8 mouse cellular contexts compared by ENCODE assay signal in the genomic region with DNA sequence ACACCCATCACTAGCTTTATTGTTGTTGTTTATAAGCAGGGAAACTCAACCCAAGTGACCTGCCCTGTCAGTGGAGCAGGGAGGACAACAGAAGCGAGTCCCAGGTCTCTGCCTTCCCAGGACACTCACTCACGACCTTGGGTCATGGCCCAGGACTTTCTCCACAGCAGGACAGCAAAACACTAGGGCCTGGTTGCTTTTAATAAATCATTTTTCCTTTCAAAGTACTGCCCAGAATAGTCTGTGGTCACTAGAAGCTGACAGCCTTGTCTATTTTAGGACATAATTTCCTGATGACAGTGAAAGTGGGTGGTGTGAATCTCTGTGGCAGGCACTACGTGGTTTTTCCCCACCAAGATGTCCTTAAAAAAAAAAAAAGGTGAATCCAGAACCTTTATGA. TPM values are rescaled to one million over a fixed set of nuclear protein-coding genes. Genes with fewer than 3 reads are reported as not detected.
DNase-seq lines count a peak whose midpoint lies in the region; ATAC-seq and TF ChIP-seq lines count a peak whose summit lies in the region.

No protein-coding gene starts in this region.

- no peaks in the 10 kb centered on the region for H3K36me3 ChIP-seq in intestine, embryonic 14.5 days (ENCODE audit: control insufficient read depth, insufficient read depth, low read length)
- H3K36me3 ChIP-seq in intestine, postnatal 0 days (ENCODE audit: control insufficient read depth, insufficient read depth) = no peaks in the 10 kb centered on the region
- no peaks in the 10 kb centered on the region for H3K36me3 ChIP-seq in heart, embryonic 15.5 days
- H3K36me3 ChIP-seq in midbrain, embryonic 12.5 days = no peaks in the 10 kb centered on the region

- H3K27me3 ChIP-seq in intestine, embryonic 14.5 days (replicated peaks; ENCODE audit: control insufficient read depth, insufficient read depth, low read length) = no peaks in the 10 kb centered on the region
- H3K27me3 ChIP-seq in intestine, postnatal 0 days (replicated peaks; ENCODE audit: control insufficient read depth, insufficient read depth, low read length) = no peaks in the 10 kb centered on the region
- no peaks in the 10 kb centered on the region for H3K27me3 ChIP-seq in heart, embryonic 15.5 days
- no peaks in the 10 kb centered on the region for H3K27me3 ChIP-seq in midbrain, embryonic 12.5 days

- H3K27ac ChIP-seq in intestine, embryonic 14.5 days (ENCODE audit: low read depth) = no peak overlapping the region
- H3K27ac ChIP-seq in intestine, postnatal 0 days (ENCODE audit: low read depth, low read length) = no peak overlapping the region
- peak overlapping the region; percentile 59 for H3K27ac ChIP-seq in heart, embryonic 15.5 days
- H3K27ac ChIP-seq in midbrain, embryonic 12.5 days (replicated peaks) = no peak overlapping the region

- H3K9ac ChIP-seq in intestine, embryonic 14.5 days (ENCODE audit: low read length) = no peak overlapping the region
- H3K9ac ChIP-seq in intestine, postnatal 0 days (ENCODE audit: low read depth, low read length) = no peak overlapping the region
- no peak overlapping the region for H3K9ac ChIP-seq in heart, embryonic 15.5 days
- no peak overlapping the region for H3K9ac ChIP-seq in midbrain, embryonic 12.5 days (replicated peaks)

- no peak for TF ChIP-seq CTCF in intestine, postnatal 0 days (IDR thresholded peaks at IDR 0.05; ENCODE audit: low read depth)

- WGBS in intestine, embryonic 14.5 days = 45% methylated on average over 3 of the region's 3 CpGs
- 67% methylated on average over 3 of the region's 3 CpGs for WGBS in intestine, postnatal 0 days
- 44% methylated on average over 3 of the region's 3 CpGs for WGBS in heart, embryonic 15.5 days
- WGBS in midbrain, embryonic 12.5 days = 64% methylated on average over 3 of the region's 3 CpGs

- DNase-seq in intestine, embryonic 14.5 days (ENCODE audit: low spot score) = peak; percentile 21
- peak; percentile 62 for DNase-seq in adrenal gland, postnatal 14 days
- DNase-seq in right cerebral cortex, adult 18-20 months = no peak
- no peak for DNase-seq in thymus, postnatal 4 days

- peak overlapping the region; percentile 45 for H3K4me2 ChIP-seq in intestine, embryonic 14.5 days (ENCODE audit: low read length)
- H3K4me2 ChIP-seq in intestine, postnatal 0 days (replicated peaks; ENCODE audit: low read depth) = no peak overlapping the region
- peak overlapping the region; percentile 57 for H3K4me2 ChIP-seq in heart, embryonic 15.5 days
- H3K4me2 ChIP-seq in midbrain, embryonic 12.5 days (replicated peaks) = peak overlapping the region; percentile 46

- no peaks in the 10 kb centered on the region for H3K9me3 ChIP-seq in intestine, embryonic 14.5 days (ENCODE audit: control insufficient read depth, low read length)
- H3K9me3 ChIP-seq in intestine, postnatal 0 days (ENCODE audit: control insufficient read depth) = no peaks in the 10 kb centered on the region
- H3K9me3 ChIP-seq in heart, embryonic 15.5 days (replicated peaks) = no peaks in the 10 kb centered on the region
- H3K9me3 ChIP-seq in midbrain, embryonic 12.5 days = no peaks in the 10 kb centered on the region

- ATAC-seq in intestine, embryonic 14.5 days (replicated peaks; ENCODE audit: low FRiP score, low TSS enrichment, low read depth) = no peak; the same call in 1 of the 2 replicates
- no peak for ATAC-seq in intestine, postnatal 0 days
- peak; percentile 11; the same call in 1 of the 2 replicates for ATAC-seq in heart, embryonic 15.5 days (replicated peaks; ENCODE audit: insufficient number of reproducible peaks, insufficient read depth, low FRiP score, low read depth)
- ATAC-seq in midbrain, embryonic 12.5 days (ENCODE audit: low FRiP score, low read depth) = peak; percentile 35; the same call in 1 of the 2 replicates
- no peak for ATAC-seq in inflammation-experienced regulatory T-cells, adult 6 months

- no peak overlapping the region for H3K4me3 ChIP-seq in intestine, embryonic 14.5 days (ENCODE audit: low read depth, low read length)
- H3K4me3 ChIP-seq in intestine, postnatal 0 days (ENCODE audit: low read depth, low read length) = no peak overlapping the region
- H3K4me3 ChIP-seq in heart, embryonic 15.5 days = no peak overlapping the region
- H3K4me3 ChIP-seq in midbrain, embryonic 12.5 days = no peak overlapping the region

- peaks cover 15% of the 10 kb centered on the region; the same call in 1 of the 2 replicates for H3K4me1 ChIP-seq in intestine, embryonic 14.5 days (replicated peaks; ENCODE audit: control insufficient read depth, insufficient read depth, low read length)
- H3K4me1 ChIP-seq in intestine, postnatal 0 days (replicated peaks; ENCODE audit: control insufficient read depth, insufficient read depth, low read length) = 0 out of 2 replicates have a peak, but pooled peaks cover 5% of the 10 kb centered on the region
- peaks cover 35% of the 10 kb centered on the region for H3K4me1 ChIP-seq in heart, embryonic 15.5 days (replicated peaks)
- H3K4me1 ChIP-seq in midbrain, embryonic 12.5 days = peaks cover 20% of the 10 kb centered on the region

RNA-seq across cellular contexts. Expression of gene Ttc7b, which starts 7.6 kb away (rescaled TPM):
- polyA plus RNA-seq in intestine, embryonic 14.5 days (2014; fragmentation: Nextera tagmentation; extraction: Ambion mirVana) = 5.9 TPM in 2 replicates
- 4.0 and 4.1 TPM in 2 replicates for polyA plus RNA-seq in intestine, postnatal 0 days (2015; fragmentation: Nextera tagmentation; extraction: Ambion mirVana)
- total RNA-seq in adrenal gland, postnatal 14 days (2021) = 72.5 and 74.6 TPM in 2 replicates
- 9.2 TPM in 2 replicates for polyA plus RNA-seq in heart, embryonic 15.5 days (2015; fragmentation: Nextera tagmentation; extraction: Ambion mirVana)
- 5.8 and 6.7 TPM in 2 replicates for polyA plus RNA-seq in midbrain, embryonic 12.5 days (2016; fragmentation: Nextera tagmentation; extraction: Ambion mirVana)
- polyA plus RNA-seq in inflammation-experienced regulatory T-cells, adult 6 months (2017; shearing (Covaris generic)) = 1 to 10 TPM; 3.7 to 4.3 (median 3.7) TPM

Comparison
In these comparisons a context has a peak if more than half of its experiments do, and no peak if none do; other contexts are left out.
1. ATAC-seq: peak in heart, embryonic 15.5 days (single experiment) and midbrain, embryonic 12.5 days (single experiment); none in intestine, embryonic 14.5 days (single experiment), intestine, postnatal 0 days (single experiment) and inflammation-experienced regulatory T-cells, adult 6 months (single experiment).
2. DNase-seq: peak in intestine, embryonic 14.5 days (single experiment) and adrenal gland, postnatal 14 days (single experiment); none in right cerebral cortex, adult 18-20 months (single experiment) and thymus, postnatal 4 days (single experiment).